Mouse (Mus musculus): ENCODE results near the gene Casc4. TPM values are rescaled to one million over a fixed set of nuclear protein-coding genes. Genes with fewer than 3 reads are reported as not detected.
"Not testable (repeated sequence)": the region's sequence is repeated elsewhere in the genome, so short reads cannot be mapped to it uniquely, and the experiment has no call there.

Gene Casc4
- polyA plus RNA-seq, 1 experiment from 2014 or later = 20.0 TPM

DNA sequence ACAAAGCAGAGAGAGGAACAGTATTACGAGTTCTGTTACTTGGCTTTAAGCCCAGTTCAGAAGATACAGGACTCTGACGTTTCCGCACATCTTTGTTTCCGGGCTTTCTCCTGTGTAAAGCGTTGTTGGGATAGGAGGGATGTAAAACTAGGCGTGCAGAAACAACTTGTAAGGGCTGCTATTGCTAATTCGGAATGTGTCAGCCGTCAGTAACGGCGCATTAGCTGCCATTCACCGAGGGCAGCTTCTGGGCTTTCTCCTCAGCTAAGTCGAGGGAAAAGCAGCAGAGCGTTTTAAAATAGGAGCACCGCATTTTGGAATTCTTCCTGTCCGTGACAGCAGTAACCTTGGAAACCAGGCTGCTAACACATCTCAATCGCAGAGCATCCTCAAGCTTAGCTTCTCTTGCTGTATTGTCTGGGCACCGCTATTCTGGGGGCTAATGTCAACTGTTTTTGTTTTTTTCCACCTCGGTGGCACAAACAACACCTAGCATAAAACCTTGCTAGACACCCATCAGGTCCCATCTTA is 634 bp upstream of the Casc4 start:
- H3K27ac ChIP-seq = peak overlapping the region; percentile 87
- H3K4me2 ChIP-seq = peak overlapping the region; percentile 81
- no peaks in the 10 kb centered on the region for H3K36me3 ChIP-seq
- H3K9ac ChIP-seq = peak overlapping the region; percentile 51
- H3K4me1 ChIP-seq = peaks cover 15% of the 10 kb centered on the region; the same call in 1 of the 2 replicates
- no peak; the same call in 1 of the 2 replicates for ATAC-seq (replicated peaks; ENCODE audit: low FRiP score)
- H3K4me3 ChIP-seq (replicated peaks) = peak overlapping the region; percentile 84
- 2% methylated on average over 18 of the region's 18 CpGs for WGBS
- no peaks in the 10 kb centered on the region; the same call in 1 of the 2 replicates for H3K27me3 ChIP-seq
- no peaks in the 10 kb centered on the region for H3K9me3 ChIP-seq (replicated peaks)

DNA sequence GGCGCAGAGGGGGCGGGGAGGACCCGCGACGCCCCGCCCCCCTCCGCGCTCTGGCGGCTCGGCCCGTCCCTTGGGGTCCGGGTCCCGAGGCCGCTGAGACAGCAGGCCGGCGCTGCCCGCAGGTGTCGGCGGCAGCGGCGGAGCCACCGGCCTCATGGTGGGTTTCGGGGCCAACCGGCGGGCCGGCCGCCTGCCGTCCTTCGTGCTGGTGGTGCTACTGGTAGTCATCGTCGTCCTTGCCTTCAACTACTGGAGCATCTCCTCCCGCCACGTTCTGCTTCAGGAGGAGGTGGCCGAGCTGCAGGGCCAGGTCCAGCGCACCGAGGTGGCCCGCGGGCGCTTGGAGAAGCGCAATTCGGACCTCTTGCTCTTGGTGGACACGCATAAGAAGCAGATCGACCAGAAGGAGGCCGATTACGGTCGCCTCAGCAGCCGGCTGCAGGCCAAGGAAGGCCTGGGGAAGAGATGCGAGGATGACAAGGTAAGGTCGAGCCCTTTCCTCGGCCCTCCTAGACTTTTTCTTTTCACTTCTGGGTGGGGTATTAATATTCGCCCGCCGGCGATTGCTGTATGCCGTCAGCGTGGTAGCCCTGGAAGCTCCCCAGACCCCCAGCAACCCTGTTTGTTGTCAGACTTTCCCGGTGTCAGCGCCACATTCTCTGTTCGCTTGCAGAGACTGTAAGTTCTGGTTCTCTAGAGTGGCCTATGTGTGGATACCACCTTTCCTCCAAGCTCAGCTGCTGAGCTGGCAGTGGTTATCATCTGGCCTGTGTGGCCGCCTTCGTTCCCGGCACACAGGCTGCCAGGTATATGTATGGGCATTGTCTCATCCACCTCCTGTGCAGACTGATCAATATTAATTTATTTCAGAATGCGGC is 520 bp downstream of the Casc4 start:
- Histone ChIP-seq H3K4me1 (peaks cover 15% of the 10 kb centered on the region; the same call in 1 of the 2 replicates), H3K9ac (peak overlapping the region; percentile 79), H3K9me3 (replicated peaks) (no peaks in the 10 kb centered on the region), H3K27ac (peak overlapping the region; percentile 87), H3K4me2 (peak overlapping the region; percentile 81), H3K36me3 (no peaks in the 10 kb centered on the region), H3K27me3 (no peaks in the 10 kb centered on the region; the same call in 1 of the 2 replicates), H3K4me3 (replicated peaks) (peak overlapping the region; percentile 84)
- ATAC-seq (replicated peaks; ENCODE audit: low FRiP score) = peak; percentile 78
- WGBS = 1% methylated on average over 61 of the region's 63 CpGs

DNA sequence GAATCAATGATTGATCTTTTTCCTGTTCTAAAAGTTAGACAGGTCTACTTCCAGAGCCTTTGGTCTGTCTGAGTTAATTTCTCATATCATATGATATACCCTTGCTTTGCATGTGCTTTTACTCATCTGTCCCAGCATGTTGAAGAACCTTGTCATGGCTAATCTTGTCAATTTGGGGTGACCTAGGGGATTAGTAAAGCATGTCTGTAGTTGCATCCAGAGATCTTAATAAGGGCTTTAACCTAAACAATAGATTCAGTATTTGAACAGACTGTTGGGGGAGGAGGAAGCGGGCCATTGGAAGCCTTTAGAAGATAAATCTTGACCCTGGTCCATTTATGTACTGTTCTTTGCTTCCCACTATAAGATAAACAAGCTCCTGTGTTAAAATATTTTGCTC is 12.7 kb downstream of the Casc4 start:
- 74% methylated on average over 1 of the region's 1 CpGs for WGBS
- Histone ChIP-seq H3K27me3 (no peaks in the 10 kb centered on the region), H3K4me3 (replicated peaks) (no peak overlapping the region), H3K27ac (no peak overlapping the region), H3K9me3 (replicated peaks) (no peaks in the 10 kb centered on the region), H3K36me3 (peaks cover 3% of the 10 kb centered on the region; the same call in 1 of the 2 replicates), H3K4me2 (no peak overlapping the region), H3K9ac (no peak overlapping the region), H3K4me1 (no peaks in the 10 kb centered on the region)
- ATAC-seq (replicated peaks; ENCODE audit: low FRiP score) = no peak

DNA sequence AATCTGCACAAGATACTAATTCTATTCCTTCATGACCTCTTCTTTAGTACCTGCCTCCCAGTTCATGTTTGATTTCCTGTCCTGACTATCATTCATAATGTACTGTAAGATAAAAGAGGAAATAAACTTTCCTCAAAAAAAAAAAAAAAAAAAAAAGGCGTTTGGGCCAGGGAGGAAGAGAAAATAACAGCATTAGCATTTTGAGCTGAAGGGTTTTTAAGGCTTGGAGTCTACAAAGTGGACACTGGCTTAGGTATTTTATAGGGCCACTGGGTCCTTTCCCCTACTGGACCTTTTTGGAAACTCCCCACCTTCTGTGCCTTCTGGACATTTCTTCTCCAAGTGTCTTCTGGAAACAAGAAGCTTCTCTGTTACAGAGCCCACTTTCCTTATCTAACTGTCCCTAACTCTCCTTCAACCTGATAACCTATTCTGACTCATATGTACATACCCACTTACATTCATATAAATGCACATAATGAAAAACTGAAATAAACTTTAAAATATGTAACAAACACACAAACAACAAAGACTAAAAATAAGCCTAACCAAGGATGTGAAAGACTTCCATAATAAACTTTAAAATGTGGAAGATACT is 18.8 kb downstream of the Casc4 start:
- Histone ChIP-seq H3K9ac (no peak overlapping the region), H3K4me1 (0 out of 2 replicates have a peak, but pooled peaks cover 7% of the 10 kb centered on the region), H3K27me3 (no peaks in the 10 kb centered on the region), H3K4me3 (replicated peaks) (no peak overlapping the region), H3K36me3 (peaks cover 3% of the 10 kb centered on the region; the same call in 1 of the 2 replicates), H3K9me3 (replicated peaks) (no peaks in the 10 kb centered on the region), H3K27ac (no peak overlapping the region), H3K4me2 (no peak overlapping the region)
- no peak for ATAC-seq (replicated peaks; ENCODE audit: low FRiP score)
- WGBS = 50% methylated on average over 1 of the region's 1 CpGs

DNA sequence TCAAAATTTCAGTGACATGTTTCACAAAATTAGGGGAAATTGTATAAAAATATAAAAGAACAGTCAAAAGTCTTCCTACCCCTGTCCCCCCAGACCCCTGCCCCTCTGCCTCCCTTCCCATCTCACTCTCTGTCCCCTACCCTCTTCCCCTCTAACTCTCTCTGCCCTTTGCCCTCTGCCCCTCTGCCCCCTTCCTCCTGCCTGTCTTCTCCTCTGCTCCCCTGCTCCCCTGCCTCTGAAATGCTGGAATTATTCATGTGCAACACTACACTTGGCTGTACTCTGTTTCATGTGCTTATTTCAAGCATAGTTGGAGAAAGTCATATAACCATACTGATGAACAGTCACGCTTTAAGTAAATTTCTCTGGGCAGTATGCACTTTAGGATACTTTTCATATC is 19.6 kb downstream of the Casc4 start:
- H3K27ac ChIP-seq = no peak overlapping the region
- H3K27me3 ChIP-seq = no peaks in the 10 kb centered on the region
- H3K9me3 ChIP-seq (replicated peaks) = no peaks in the 10 kb centered on the region
- no peak overlapping the region for H3K4me2 ChIP-seq
- H3K36me3 ChIP-seq = no peaks in the 10 kb centered on the region
- H3K9ac ChIP-seq = no peak overlapping the region
- ATAC-seq (replicated peaks; ENCODE audit: low FRiP score) = no peak
- no peak overlapping the region for H3K4me3 ChIP-seq (replicated peaks)
- H3K4me1 ChIP-seq = 0 out of 2 replicates have a peak, but pooled peaks cover 7% of the 10 kb centered on the region
- 91% methylated on average over 1 of the region's 1 CpGs for WGBS

DNA sequence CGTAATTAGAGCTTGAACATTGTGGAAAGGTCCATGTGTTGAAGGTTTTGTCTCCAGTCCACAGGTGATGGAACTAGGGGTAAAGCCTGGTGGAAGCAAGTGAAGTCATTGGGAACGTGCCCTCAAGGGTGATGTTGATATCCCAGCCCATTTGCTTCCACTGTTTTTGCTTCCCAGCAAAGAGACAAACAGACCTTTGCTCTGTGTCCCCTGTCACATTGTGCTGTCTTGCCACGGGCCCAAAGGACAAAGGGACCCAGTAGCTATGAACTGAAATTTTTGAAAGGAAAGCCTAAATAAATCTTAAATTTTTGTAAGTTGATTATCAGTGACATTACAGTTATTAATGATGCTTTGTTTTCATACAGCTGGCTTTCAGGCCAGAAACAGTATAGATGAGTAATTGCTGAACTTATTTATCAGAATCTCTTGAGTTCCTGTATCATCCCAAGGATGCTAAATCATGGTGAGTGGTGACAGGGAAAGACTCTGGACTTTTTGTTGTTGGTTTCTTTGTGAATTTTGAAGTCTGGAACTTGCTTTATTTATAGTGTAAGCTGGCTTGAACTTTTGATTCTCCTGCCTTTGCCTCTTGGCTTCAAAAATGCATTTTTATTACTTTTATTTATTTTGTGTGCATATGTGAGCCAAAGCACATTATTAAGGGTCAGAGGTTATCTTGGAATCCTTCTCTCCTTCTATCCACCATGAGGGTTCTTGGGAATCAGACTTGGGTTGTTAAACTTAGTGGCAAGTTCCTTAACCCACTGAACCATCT is 22.1 kb downstream of the Casc4 start:
- WGBS = 51% methylated on average over 3 of the region's 3 CpGs
- Histone ChIP-seq H3K9me3 (replicated peaks) (no peaks in the 10 kb centered on the region), H3K4me1 (0 out of 2 replicates have a peak, but pooled peaks cover 7% of the 10 kb centered on the region), H3K4me2 (no peak overlapping the region), H3K27ac (peak overlapping the region; percentile 51), H3K4me3 (replicated peaks) (no peak overlapping the region), H3K9ac (no peak overlapping the region), H3K27me3 (no peaks in the 10 kb centered on the region), H3K36me3 (no peaks in the 10 kb centered on the region)
- ATAC-seq (replicated peaks; ENCODE audit: low FRiP score) = peak; percentile 58; the same call in 1 of the 2 replicates

DNA sequence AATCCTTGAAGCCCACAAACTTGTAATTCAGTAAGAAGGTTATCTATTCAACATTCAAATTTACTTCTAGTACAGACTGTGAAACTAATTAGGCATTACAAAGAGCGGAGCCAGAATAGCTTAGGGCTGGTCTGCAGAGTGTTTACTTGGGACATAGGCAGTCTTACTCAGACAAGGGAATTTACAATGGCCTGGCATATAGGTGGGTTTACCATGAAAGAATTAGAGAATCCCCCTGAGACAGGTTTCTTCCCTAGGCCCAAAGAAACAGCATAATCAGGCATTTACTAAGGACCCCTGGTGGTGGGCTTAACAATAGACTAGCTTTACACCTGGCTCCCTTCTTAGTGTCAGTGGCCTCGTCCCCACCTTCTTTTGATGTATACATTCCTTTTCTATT is 28.5 kb downstream of the Casc4 start:
- no peak for ATAC-seq (replicated peaks; ENCODE audit: low FRiP score)
- Histone ChIP-seq H3K36me3 (no peaks in the 10 kb centered on the region), H3K9me3 (replicated peaks) (no peaks in the 10 kb centered on the region), H3K4me1 (0 out of 2 replicates have a peak, but pooled peaks cover 3% of the 10 kb centered on the region), H3K9ac (no peak overlapping the region), H3K4me2 (no peak overlapping the region), H3K27ac (no peak overlapping the region), H3K4me3 (replicated peaks) (no peak overlapping the region), H3K27me3 (no peaks in the 10 kb centered on the region)
- 86% methylated on average over 2 of the region's 2 CpGs for WGBS

DNA sequence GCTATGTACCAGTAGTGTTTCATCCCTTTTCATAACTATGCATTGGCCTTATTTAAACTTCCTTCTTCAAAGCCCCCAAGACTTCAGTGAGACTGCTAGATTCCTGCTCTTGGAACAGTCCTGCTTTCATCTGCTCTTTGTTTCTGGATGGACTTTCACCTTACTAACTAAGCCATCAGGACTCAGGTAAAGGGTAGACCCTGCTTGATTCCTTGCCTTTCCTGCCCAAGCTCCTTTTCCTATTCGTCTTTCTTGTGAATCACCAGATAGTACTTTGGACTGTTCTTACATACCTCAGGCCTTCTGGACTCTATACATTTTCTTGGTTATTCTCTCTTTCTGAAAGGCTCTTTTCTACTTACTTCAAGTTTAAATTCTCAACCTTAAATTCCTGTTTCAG is 30.1 kb downstream of the Casc4 start:
- no peak overlapping the region for H3K9ac ChIP-seq
- no peak for ATAC-seq (replicated peaks; ENCODE audit: low FRiP score)
- H3K4me1 ChIP-seq = no peaks in the 10 kb centered on the region
- H3K27ac ChIP-seq = no peak overlapping the region
- H3K4me2 ChIP-seq = no peak overlapping the region
- H3K4me3 ChIP-seq (replicated peaks) = no peak overlapping the region
- H3K9me3 ChIP-seq (replicated peaks) = no peaks in the 10 kb centered on the region
- 97% methylated on average over 1 of the region's 1 CpGs for WGBS
- H3K27me3 ChIP-seq = no peaks in the 10 kb centered on the region
- H3K36me3 ChIP-seq = no peaks in the 10 kb centered on the region

DNA sequence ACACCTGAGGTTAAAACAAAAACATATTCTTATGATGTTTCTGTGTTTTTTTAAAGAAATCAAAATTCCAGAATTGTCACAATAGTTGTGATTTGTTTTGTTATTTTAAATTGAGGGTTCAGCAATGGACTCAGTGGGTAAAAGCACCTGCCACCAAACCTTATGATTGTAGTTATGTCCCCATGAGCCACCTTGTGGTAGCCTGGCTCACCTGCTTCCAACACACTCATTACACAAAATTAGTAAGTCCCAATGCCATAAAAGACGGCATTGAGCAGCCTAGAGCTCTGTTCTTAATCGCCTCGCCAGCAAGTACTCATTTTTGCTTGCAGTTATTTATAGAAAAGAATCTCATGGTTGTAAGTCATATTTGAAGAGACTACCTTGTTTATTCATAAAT is 43.2 kb downstream of the Casc4 start:
- H3K4me1 ChIP-seq = no peaks in the 10 kb centered on the region
- H3K9me3 ChIP-seq (replicated peaks) = no peaks in the 10 kb centered on the region
- no peak overlapping the region for H3K27ac ChIP-seq
- H3K9ac ChIP-seq = no peak overlapping the region
- H3K27me3 ChIP-seq = no peaks in the 10 kb centered on the region
- H3K4me2 ChIP-seq = no peak overlapping the region
- WGBS = 92% methylated on average over 3 of the region's 3 CpGs
- H3K4me3 ChIP-seq (replicated peaks) = no peak overlapping the region
- ATAC-seq (replicated peaks; ENCODE audit: low FRiP score) = no peak
- peaks cover 60% of the 10 kb centered on the region for H3K36me3 ChIP-seq

DNA sequence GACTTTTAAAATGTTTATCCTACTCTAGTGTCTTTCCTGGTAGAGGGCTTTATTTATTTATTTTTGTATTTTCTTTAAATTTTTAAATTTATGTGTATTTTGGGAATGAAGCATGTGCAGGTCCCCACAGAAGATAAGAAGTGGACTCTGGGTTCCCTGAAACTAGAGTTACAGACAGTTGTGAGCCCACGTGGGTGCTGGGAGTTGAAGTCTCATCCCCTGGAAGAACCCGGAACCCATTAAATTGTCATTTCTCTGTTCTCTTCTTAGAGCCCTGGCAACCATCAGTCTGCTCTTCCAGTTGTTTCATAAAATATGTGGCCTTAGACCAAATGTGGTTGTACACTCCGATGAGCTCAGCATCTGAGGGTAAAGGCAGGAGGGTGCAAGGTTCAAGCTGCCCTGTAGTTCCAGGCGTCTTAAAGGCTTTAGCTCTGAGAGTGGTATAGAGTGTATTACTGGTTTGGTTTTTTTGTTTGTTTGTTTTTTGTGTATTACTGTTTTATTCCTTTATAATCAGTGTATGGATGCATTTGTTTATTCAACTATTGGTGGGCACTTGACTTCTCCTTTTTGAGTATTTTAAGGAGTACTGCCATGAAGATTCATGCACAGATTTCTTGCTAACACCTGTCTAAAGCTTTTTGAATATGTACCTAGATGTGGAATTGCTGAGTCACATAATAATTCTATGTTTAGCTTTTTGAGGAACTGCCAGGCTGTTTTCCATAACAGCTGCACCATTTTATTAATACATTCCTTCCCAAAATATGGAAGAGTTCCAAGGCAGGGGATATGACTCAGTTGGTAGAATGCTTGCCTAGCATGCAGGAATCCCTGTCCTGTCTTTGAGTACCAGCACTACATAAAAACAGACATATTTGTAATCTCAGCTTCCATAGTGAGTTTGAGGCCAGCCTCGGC is 49.5 kb downstream of the Casc4 start:
- WGBS = 92% methylated on average over 5 of the region's 5 CpGs
- no peak overlapping the region for H3K4me2 ChIP-seq
- H3K4me3 ChIP-seq (replicated peaks) = no peak overlapping the region
- no peaks in the 10 kb centered on the region for H3K9me3 ChIP-seq (replicated peaks)
- no peak overlapping the region for H3K9ac ChIP-seq
- H3K36me3 ChIP-seq = peaks cover 28% of the 10 kb centered on the region
- no peaks in the 10 kb centered on the region for H3K4me1 ChIP-seq
- ATAC-seq (replicated peaks; ENCODE audit: low FRiP score) = no peak
- no peaks in the 10 kb centered on the region for H3K27me3 ChIP-seq
- H3K27ac ChIP-seq = no peak overlapping the region

DNA sequence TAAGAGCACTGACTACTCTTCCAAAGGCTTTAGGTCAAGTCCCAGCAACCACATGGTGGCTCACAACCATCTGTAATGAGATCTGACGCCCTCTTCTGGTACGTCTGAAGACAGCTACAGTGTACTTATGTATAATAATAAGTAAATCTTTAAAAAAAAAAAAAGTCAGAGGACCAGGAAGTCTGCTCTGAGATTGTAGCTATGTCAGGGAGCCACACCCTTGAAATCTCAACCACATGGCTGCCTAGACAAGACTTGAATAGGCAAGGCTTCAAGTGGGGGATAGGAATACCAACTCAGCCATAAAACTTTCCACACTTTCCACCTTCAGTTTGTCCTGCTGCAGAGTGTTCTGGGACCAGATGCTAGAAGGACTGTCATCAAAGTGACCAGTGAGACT is 70.9 kb downstream of the Casc4 start:
- 88% methylated on average over 2 of the region's 2 CpGs for WGBS
- H3K4me3 ChIP-seq (replicated peaks); H3K9ac ChIP-seq; ATAC-seq (replicated peaks; ENCODE audit: low FRiP score); H3K36me3 ChIP-seq; H3K9me3 ChIP-seq (replicated peaks); H3K4me1 ChIP-seq; H3K4me2 ChIP-seq; H3K27ac ChIP-seq; H3K27me3 ChIP-seq: not testable (repeated sequence)

Data from kidney, embryonic 15.5 days (tissue).